Mouse (Mus musculus): ENCODE measurements around the gene Pxk. TPM values are rescaled to one million over a fixed set of nuclear protein-coding genes. Genes with fewer than 3 reads are reported as not detected.
"Not testable (repeated sequence)": the region's sequence is repeated elsewhere in the genome, so short reads cannot be mapped to it uniquely, and the experiment has no call there.

The Pxk gene
- total RNA-seq, 2 experiments from 2014 or later = 33.2 to 37.1 TPM

DNA sequence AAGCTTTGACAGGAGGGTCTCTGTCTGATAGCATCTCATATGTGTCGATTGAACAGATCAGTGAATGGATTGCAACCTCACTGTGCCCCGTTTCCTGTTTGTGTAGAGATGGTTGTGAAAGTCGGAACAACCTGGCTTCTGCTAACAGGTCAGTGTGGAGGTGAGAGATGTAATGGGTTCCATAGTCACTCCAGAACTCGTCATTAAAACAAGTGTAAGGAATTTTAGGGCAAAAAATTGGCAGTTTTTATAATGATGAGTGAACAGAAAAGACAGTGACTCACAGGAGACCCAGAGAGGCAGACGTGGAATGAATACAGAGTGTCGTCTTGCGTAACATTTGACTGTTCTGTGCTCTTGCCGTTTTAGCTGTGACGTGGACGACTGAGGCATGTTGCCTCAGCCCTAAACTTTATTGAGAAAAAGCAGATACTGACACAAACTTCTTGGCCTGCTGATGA is 1.6 kb downstream of the Pxk start:
- DNase-seq (ENCODE audit: low spot score in 2 of 2) = no peak

DNA sequence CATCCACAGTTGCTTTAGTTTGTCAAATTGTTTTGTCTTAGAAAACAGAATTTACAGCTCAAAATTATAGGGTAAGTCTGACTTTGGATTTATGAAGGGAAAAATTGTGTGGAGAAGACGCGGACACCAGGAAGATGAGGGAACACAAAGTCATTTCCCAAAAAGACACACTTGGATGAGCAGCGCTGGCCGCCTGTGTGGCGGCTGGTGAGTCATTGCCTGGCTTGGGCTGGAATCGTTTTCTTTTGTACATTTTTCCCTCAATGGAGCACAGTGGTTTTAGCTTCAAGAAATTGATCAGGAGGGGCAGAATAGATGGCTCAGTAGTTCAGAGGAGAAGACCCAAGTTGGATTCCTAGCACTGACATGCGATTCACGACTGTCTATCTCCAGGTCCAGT is 3.9 kb downstream of the Pxk start:
- no peak for DNase-seq (ENCODE audit: low spot score in 2 of 2)

DNA sequence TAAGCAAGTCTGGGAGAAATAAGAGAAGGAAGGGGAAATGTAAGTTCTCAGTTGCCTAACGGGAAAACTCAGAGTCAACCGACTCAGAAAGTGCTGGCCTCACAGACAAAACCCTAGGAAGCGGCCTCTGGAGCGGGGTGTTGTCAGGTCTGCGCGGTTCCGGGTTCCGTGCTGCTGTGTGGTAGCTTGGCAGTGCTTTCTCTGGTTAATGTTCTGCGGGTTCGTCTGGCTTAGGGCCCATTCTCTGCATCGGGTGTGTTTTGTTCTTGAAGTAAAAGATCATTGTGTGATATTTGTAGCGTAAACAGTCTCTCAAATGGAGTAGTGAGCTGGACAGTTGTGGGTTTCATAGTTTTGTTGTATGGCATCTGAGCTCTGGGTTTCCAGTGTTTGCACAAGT is 4.7 kb downstream of the Pxk start:
- DNase-seq (ENCODE audit: low spot score in 2 of 2) = no peak

DNA sequence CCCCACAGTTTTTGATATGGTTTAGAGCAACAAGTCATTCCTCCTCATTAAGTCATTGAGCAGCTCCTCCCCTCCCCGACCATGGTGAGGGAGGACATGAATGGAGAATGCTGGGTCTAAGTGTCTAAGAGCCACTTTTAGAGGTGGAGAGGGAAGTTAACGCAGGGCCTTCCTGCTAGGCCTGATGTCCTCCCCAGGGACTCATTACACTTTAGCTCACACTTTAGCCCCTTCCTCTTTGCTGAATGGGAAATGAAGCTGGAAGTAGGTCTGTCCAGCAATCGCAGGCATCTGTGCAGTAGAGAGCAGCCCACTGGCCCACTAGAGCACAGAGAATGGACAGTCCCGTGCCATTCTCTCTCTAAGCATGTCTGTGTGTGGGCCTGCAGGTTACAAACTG is 10.0 kb downstream of the Pxk start:
- DNase-seq (ENCODE audit: low spot score in 2 of 2) = no peak

DNA sequence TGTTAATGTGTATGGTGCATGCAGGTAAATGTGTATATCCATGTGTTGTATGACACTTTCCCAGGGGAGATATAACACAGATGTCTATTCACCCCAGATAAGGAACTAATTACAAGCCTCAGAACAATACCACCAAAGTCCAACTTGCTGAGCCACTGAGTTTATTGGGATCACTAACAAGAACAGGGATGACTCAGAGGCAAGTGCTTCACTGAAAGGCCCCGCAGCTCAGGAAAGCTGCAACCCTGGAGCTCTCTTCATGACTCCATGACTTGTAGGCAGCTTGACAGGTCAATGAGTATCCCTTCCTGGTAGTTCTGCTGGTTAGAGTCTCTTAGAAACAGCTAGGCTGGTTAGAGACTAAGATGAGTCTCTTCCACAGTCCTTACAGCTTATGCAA is 11.0 kb downstream of the Pxk start:
- no peak for DNase-seq (ENCODE audit: low spot score in 2 of 2)

DNA sequence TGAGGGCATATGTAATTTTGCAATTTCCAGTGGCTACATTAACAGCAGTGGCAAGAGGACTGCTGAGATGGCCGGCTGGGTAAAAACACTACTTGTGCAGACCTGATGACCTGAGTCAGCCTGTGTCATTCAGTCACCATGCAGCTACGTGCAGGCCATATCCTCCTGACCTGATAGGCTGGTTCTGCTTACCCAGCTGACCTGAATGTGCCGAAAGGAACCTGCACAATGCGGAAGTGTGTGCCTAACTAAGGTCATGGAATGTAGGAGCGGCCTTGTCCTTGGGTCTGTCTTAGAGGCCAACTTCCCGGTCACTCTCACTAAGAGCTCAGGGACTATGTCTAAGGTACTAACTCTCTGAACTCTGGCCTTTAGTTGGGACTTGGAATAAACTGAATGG is 13.5 kb downstream of the Pxk start:
- DNase-seq (ENCODE audit: low spot score in 2 of 2) = no peak

DNA sequence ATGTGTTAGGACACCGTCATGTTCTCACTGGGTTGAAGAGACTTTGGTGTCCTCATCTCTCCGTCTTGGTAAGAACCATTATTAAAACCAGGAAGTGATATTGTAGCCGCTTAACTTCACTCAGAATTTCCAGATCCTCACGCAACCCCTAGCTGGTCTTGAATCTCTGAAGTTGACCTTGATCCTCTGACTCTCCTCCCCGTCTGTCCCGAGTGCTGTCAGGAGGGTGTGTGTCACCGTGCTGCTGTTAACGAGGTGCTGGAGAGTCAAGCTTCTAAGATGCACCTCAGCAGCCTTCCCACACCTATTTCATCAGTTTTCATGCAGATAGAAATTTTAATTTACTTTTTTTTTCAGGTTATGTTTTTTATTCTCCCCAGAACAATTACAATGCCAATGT is 14.0 kb downstream of the Pxk start:
- no peak for DNase-seq (ENCODE audit: low spot score in 2 of 2)

DNA sequence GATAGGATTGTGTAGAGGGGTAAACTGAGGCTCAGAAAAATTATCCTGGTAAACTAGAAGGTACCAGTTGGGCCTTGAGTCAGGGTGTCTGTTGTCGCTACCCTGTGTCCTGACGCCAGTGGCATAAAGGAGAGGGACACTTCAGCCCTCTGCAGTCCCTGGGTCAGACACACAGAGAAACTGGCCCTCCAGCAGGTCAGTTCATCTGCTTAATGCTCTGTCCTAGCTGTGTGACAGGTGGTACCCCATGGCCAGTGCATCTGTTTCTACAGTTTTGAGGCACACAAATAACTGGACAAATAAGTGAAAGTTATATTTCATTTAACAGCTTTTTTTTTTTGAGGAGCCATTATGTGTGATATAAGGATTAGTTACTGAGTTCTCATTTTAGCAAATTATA is 15.6 kb downstream of the Pxk start:
- no peak for DNase-seq (ENCODE audit: low spot score in 2 of 2)

DNA sequence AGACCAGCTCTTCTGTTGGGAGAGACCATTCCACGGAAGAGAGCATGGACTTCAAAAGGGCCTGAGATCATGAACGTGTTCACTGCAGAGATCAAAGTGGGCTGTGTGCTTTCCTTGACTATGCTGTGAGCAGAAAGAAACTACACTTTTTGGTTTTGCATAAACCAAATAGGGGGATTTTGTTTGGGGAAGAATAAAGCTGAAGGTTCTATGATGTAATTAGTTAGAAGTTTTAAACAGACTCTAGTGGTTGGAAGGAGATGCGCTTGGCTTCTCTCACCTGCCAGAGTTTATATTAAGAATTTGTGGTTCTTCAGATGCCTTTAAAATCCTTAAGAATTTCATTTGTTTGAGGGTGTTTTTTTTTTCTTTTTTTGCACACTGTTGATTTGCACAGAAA is 16.3 kb downstream of the Pxk start:
- no peak for DNase-seq (ENCODE audit: low spot score in 2 of 2)

DNA sequence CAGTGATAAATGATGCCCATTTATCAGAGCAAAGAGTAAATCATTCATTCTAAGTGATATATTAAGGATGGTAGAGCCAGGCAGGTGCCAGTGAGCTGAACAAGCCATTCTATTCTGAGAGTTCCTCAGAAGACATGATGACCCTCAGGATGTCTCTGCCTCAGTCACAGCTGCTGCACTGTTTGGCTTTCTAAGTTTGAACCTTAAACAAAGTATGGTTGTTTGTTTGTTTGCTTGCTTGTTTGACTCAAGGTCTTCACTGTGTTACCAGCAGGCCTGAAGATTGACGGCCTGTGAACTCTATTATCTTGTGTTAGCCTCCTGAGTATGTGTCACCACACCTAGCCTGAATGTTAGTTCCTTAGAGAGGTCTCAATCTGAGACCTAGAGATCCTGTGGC is 16.7 kb downstream of the Pxk start:
- DNase-seq (ENCODE audit: low spot score in 2 of 2) = no peak

DNA sequence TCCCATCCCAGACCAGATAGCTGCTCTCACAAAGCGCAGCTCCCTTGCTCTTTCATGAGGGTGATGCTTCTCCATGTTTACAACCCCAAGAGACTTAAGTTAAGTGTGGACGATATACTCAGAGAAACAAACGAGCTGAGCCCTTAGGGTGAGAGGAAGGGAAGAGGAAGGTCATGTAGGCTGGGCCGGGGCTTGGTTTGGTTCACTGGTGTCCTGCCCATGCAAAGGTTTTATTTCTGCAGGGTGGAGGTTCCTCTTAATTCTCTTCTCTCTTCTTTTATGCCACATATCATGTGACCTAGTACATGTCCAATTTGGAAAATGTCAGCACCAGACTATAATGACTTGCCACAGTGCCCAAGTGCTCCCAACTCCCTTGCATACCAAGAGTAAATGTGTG is 17.8 kb downstream of the Pxk start:
- no peak for DNase-seq (ENCODE audit: low spot score in 2 of 2)

DNA sequence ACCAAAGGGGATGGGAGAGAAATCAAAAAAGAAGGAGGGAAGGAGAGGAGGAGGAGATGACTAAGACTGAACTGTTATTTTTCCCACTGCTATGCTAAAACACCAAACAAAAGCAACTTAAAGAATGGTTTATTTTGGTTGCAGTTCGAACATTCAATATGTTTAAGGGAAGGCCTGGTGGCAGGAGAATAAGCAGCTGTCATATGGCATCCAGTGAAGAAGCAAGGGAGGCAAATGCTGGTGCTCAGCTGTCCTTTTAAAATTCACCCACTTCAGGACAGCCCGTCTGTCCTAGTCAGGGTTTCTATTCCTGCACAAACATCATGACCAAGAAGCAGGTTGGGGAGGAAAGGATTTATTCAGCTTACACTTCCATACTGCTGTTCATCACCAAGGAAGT is 19.4 kb downstream of the Pxk start:
- DNase-seq (ENCODE audit: low spot score in 2 of 2) = no peak

DNA sequence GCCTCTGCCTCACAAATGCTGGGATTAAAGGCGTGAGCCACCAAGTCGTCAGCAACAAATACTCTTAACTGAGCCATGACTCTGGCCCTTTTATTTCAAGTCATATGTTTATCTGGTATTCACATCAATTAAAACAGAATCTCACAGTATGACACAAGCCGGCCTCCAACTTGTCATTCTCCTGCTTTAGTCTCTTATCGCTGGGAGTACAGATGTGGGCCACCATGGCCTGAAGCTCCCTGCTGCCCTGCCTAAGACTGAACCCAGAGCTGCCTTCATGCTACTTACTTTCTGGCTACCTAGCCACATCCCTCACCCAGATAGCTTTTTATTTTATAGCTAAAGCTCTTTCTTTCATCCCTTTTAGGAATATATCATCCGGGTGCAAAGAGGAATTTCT is 21.4 kb downstream of the Pxk start:
- DNase-seq (ENCODE audit: low spot score in 2 of 2) = no peak

DNA sequence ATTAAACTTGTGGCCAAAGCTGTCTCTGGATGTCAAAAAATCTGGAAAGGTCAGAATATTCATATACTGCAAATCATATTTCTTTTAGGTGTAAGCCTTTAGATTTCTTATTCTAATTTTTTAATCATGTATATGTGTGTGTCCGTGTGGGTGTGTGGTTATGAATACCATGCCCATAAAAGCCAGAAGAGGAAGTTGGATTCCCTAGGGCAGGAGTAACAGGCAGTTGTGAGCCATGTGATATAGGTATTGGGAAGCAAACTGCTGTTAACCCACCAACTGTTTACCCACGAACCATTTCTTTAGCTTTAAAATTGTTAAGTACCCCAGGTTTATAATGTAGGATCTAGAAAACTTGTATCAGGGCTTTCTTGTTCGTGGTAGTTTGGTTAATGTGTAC is 21.9 kb downstream of the Pxk start:
- DNase-seq (ENCODE audit: low spot score in 2 of 2) = no peak

DNA sequence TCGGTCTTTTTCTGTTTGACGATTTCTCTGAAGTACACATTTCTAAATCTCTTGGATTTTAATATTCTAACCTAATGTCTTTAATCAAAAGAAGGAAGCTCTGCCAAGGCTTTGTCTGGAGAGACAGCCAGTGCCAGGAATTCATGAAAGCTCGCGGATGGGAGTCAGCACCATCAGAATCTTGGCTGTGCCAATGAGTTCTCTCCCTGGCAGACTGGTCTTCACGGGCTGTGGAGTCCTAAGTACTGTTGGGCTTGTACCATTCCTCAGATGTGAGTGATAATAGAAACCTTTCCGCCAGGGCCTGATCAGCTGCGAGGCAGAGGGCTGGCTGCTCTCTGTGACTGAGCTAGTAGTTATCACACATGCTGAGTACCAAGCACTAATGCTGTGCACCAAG is 25.1 kb downstream of the Pxk start:
- no peak for DNase-seq (ENCODE audit: low spot score in 2 of 2)

DNA sequence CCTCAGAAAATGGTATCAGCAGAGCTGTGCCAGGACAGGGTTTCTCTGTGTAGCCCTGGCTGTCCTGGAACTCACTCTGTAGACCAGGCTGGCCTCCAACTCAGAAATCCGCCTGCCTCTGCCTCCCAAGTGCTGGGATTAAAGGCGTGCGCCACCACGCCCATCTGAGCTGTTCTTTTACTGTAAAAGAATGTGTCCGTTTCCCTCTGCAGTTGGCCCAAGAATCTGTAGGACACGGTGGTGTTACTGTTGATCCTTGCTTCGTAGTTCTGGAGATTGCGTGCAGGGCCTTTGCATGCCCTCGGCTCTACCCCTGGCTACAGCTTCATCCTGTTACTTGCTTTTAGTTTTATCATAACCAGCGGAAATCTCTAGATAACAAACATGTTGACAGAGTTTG is 25.6 kb downstream of the Pxk start:
- DNase-seq (ENCODE audit: low spot score in 2 of 2) = not testable (repeated sequence)

DNA sequence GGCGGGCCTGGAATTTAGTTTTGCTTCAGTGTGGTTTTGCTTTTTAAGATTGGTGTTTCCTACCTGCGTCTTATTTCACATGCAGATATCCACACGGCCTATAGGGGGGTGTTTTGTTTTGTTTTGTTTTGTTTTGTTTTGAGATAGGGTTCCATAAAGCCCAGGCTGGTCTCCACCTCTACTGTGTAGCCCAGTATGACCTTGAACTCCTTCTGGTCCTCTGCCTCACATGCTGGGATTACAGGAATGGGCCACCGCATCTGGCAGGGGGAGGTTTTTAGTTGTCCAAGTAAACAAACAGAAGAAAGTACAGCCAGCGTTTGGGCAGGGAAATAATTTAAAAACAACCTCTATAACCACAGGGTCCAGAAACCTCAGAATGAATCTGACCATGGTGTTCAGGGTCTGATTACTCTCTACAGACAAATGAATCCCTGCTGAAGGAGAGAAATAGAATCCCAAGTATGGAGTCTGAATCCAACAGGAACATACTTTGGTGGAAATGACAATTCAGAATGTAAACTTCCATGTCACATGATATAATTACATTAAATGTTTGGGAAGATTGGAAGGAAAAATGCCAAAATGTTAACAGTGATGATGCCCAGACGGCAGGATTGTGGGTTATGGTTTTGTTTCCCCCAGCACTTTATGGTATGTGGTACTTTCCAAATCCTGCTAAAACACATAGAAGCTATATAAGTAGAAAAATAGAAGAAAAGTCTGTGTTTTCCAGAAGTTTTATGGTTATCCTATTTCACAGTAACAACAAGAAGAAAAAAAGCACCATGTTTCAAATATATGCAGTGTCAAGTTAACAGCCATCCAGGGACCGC is 26.3 kb downstream of the Pxk start:
- DNase-seq (ENCODE audit: low spot score in 2 of 2) = no peak

DNA sequence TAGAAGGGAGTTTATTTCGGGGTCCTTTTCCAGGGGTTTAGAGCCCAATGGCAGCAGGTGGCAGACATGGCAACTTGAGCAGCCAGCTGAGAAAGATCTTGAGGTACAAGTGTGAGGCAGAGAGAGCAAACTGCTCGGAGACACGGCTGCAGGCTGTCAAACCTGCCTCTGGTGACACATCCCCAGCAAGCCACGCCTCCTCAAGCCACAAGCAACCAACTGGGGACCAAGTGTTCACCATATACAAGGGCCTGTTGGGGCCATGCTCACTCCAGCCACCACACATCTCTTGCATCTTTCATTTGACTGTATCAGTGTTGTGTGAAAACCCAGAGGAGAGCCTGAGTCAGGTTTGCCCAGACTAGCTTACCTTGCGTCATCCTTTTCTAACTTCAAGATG is 30.0 kb downstream of the Pxk start:
- no peak for DNase-seq (ENCODE audit: low spot score in 2 of 2)

DNA sequence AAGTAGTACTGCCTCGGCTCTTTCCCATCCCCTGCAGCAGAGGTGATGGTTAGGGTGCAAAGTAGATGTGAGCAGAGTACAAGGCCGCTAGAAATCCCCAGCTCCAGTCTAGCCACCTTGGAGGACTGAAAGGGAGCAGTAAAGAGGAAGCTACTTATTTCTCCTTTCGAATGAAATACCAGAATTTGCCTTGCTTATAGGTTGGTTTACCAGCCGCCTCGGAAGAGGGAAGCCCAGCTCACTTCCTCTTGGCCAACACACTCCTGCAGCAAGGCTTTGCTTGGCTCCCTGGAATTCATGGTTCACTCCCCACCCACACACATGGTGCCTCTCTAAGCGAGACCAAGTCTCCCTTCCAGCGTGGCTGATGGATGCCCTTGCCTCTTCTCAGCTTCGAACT is 34.8 kb downstream of the Pxk start:
- DNase-seq (ENCODE audit: low spot score in 2 of 2) = no peak

DNA sequence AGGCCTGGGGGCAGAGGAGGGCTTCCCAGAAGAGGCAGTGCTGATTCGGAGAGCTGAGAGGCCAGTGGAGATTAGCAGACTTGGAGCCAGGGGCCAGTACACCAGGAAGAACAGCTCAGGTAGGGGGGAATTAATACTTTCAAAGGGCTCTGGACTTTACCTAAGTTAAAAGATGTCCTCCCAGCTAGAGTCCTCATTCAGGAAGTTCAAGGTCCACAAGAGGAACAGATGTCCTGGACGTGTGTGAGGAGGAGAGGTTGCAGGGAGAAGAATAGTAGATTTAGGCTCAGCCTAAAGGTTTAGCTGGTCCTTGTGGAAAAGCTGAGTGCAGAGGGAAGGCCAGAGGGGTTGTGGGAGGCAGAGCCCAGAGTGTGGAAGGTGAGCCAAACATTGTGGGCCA is 36.2 kb downstream of the Pxk start:
- no peak for DNase-seq (ENCODE audit: low spot score in 2 of 2)

DNA sequence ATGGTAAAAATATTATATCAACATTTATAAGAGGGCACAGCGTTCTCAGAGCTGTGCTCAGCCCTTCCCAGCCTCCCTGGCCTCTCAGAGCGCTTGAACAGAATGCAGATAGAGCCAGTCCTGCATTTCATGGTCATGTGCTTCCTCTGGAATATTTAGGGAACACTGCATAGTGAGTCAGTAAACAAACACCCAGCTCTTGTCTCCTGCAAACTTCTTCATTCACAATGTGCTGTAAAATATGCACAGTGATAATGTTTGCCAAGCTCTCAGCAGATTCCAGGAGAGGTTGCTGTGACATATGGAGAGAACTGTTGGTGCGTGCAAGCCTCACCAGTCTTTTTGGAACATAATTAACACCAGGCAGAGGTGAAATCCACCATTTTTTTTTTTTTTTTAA is 37.1 kb downstream of the Pxk start:
- DNase-seq (ENCODE audit: low spot score in 2 of 2) = no peak

DNA sequence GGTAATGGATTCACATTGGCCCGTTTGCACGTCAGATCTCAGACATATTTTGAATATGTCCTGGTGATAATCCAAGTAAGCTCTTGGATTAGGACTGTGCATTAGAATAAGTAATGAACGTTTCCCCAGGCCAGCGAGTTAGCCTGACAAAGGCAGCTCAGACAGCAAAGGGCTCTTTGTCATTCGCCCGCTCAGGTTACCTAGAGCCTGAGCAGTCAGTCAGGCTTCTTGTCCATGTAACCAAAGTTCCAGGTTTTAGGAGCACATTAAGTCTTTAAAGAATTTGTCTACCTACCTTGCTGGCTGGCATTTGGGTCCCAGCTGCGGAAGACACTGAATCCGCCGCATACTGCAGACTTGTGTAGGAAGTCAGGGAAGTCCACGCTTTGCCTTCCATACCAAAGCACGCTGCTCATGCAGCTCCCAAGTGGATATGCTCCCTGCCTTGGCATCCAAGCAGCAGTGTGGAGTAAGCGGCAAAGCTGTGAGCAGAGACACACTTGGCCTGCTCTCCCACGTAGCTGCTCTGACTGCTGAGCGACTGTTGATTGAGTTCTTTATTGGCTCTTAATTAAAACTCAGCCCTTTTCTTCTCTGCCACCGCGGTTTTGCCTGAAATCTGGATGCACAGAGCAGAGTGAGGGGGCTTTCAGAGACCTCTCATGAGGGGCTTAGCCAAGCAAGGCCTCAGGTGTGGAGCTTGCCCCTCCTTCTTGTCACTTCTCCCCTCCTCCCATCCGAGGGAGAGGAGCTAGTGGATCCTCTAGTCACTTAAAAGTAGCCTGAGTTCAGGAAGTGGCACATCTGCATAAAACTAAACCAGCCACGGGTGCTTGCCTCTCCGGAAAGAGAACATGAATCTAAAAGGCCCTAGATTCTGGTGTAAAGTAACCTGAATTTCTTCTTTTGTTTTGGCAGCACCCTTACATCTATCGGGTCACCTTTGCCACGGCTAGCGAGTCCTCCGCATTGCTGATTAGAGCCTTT is 42.0 kb downstream of the Pxk start:
- no peak for DNase-seq (ENCODE audit: low spot score in 2 of 2)
